Mouse (Mus musculus): ENCODE results near the gene Bmf. TPM values are rescaled to one million over a fixed set of nuclear protein-coding genes. Genes with fewer than 3 reads are reported as not detected.

Gene Bmf
- total and polyA plus RNA-seq, 2 experiments = 3.9 to 17.0 TPM

GRCm38 (mm10) chr2:118536111-118536510 is 13.4 kb downstream of the Bmf start:
- no peak for DNase-seq (ENCODE audit: extremely low read depth, low read depth, low spot score)
- H3K4me3 ChIP-seq (ENCODE audit: insufficient read depth, low read depth, low read length) = no peak overlapping the region
- H3K9ac ChIP-seq (ENCODE audit: low read depth, low read length) = no peak overlapping the region
- H3K27ac ChIP-seq (replicated peaks; ENCODE audit: insufficient read depth, low read depth, low read length) = no peak overlapping the region
- H3K36me3 ChIP-seq (ENCODE audit: control insufficient read depth, insufficient read depth, low read length) = no peaks in the 10 kb centered on the region
- peaks cover 28% of the 10 kb centered on the region for H3K4me1 ChIP-seq (ENCODE audit: control insufficient read depth, insufficient read depth, low read length)
- 65% methylated on average over 6 of the region's 6 CpGs for WGBS
- no peak for TF ChIP-seq POLR2A (IDR thresholded peaks at IDR 0.05; ENCODE audit: extremely low read depth, insufficient read depth, low read length)
- no peak for TF ChIP-seq CTCF (IDR thresholded peaks at IDR 0.05; ENCODE audit: low read depth, low read length)
- no peaks in the 10 kb centered on the region for H3K79me2 ChIP-seq (ENCODE audit: control insufficient read depth, insufficient read depth, low read length)
- H3K27me3 ChIP-seq (ENCODE audit: control insufficient read depth, insufficient read depth, low read length) = no peaks in the 10 kb centered on the region

GRCm38 (mm10) chr2:118533969-118534368 is 15.5 kb downstream of the Bmf start:
- DNase-seq (ENCODE audit: extremely low read depth, low read depth, low spot score) = no peak
- Histone ChIP-seq H3K27ac (replicated peaks; ENCODE audit: insufficient read depth, low read depth, low read length) (peak overlapping the region; percentile 53), H3K9ac (ENCODE audit: low read depth, low read length) (no peak overlapping the region), H3K4me3 (ENCODE audit: insufficient read depth, low read depth, low read length) (no peak overlapping the region), H3K27me3 (ENCODE audit: control insufficient read depth, insufficient read depth, low read length) (no peaks in the 10 kb centered on the region), H3K4me1 (ENCODE audit: control insufficient read depth, insufficient read depth, low read length) (peaks cover 41% of the 10 kb centered on the region), H3K36me3 (ENCODE audit: control insufficient read depth, insufficient read depth, low read length) (no peaks in the 10 kb centered on the region), H3K79me2 (ENCODE audit: control insufficient read depth, insufficient read depth, low read length) (no peaks in the 10 kb centered on the region)
- TF ChIP-seq POLR2A (IDR thresholded peaks at IDR 0.05; ENCODE audit: extremely low read depth, insufficient read depth, low read length) (no peak), CTCF (IDR thresholded peaks at IDR 0.05; ENCODE audit: low read depth, low read length) (no peak)
- WGBS = 59% methylated on average over 6 of the region's 6 CpGs

GRCm38 (mm10) chr2:118532855-118533675 is 16.4 kb downstream of the Bmf start:
- peak overlapping the region; percentile 22; the same call in 1 of the 2 replicates for H3K9ac ChIP-seq (ENCODE audit: low read depth, low read length)
- H3K79me2 ChIP-seq (ENCODE audit: control insufficient read depth, insufficient read depth, low read length) = no peaks in the 10 kb centered on the region
- WGBS = 10% methylated on average over 6 of the region's 6 CpGs
- DNase-seq (ENCODE audit: extremely low read depth, low read depth, low spot score) = peak; percentile 99
- no peaks in the 10 kb centered on the region for H3K27me3 ChIP-seq (ENCODE audit: control insufficient read depth, insufficient read depth, low read length)
- peaks cover 42% of the 10 kb centered on the region for H3K4me1 ChIP-seq (ENCODE audit: control insufficient read depth, insufficient read depth, low read length)
- no peak overlapping the region for H3K4me3 ChIP-seq (ENCODE audit: insufficient read depth, low read depth, low read length)
- peak overlapping the region; percentile 53 for H3K27ac ChIP-seq (replicated peaks; ENCODE audit: insufficient read depth, low read depth, low read length)
- H3K36me3 ChIP-seq (ENCODE audit: control insufficient read depth, insufficient read depth, low read length) = no peaks in the 10 kb centered on the region
- TF ChIP-seq CTCF (IDR thresholded peaks at IDR 0.05; ENCODE audit: low read depth, low read length) = no peak
- TF ChIP-seq POLR2A (IDR thresholded peaks at IDR 0.05; ENCODE audit: extremely low read depth, insufficient read depth, low read length) = no peak

- H3K27me3 ChIP-seq (ENCODE audit: control insufficient read depth, insufficient read depth, low read length) = no peaks in the 10 kb centered on the region
- no peaks in the 10 kb centered on the region for H3K36me3 ChIP-seq (ENCODE audit: control insufficient read depth, insufficient read depth, low read length)
- DNase-seq (ENCODE audit: extremely low read depth, low read depth, low spot score) = no peak
- H3K4me1 ChIP-seq (ENCODE audit: control insufficient read depth, insufficient read depth, low read length) = peaks cover 42% of the 10 kb centered on the region
- peak overlapping the region; percentile 45 for H3K27ac ChIP-seq (replicated peaks; ENCODE audit: insufficient read depth, low read depth, low read length)
- H3K4me3 ChIP-seq (ENCODE audit: insufficient read depth, low read depth, low read length) = no peak overlapping the region
- 0 out of 2 replicates have a peak overlapping the region, but pooled peaks have one; percentile 15 for H3K9ac ChIP-seq (ENCODE audit: low read depth, low read length)
- H3K79me2 ChIP-seq (ENCODE audit: control insufficient read depth, insufficient read depth, low read length) = no peaks in the 10 kb centered on the region
- TF ChIP-seq POLR2A (IDR thresholded peaks at IDR 0.05; ENCODE audit: extremely low read depth, insufficient read depth, low read length) (no peak), CTCF (IDR thresholded peaks at IDR 0.05; ENCODE audit: low read depth, low read length) (no peak)
- 59% methylated on average over 10 of the region's 10 CpGs for WGBS
Measured at GRCm38 (mm10) chr2:118532401-118532800, 17.1 kb downstream of the Bmf start.

GRCm38 (mm10) chr2:118529466-118530181 is 19.9 kb downstream of the Bmf start:
- H3K27ac ChIP-seq (replicated peaks; ENCODE audit: insufficient read depth, low read depth, low read length) = peak overlapping the region; percentile 42
- H3K36me3 ChIP-seq (ENCODE audit: control insufficient read depth, insufficient read depth, low read length) = no peaks in the 10 kb centered on the region
- WGBS = 26% methylated on average over 7 of the region's 7 CpGs
- DNase-seq (ENCODE audit: extremely low read depth, low read depth, low spot score) = peak; percentile 92
- no peaks in the 10 kb centered on the region for H3K79me2 ChIP-seq (ENCODE audit: control insufficient read depth, insufficient read depth, low read length)
- TF ChIP-seq POLR2A (IDR thresholded peaks at IDR 0.05; ENCODE audit: extremely low read depth, insufficient read depth, low read length) = no peak
- peak; percentile 44 for TF ChIP-seq CTCF (IDR thresholded peaks at IDR 0.05; ENCODE audit: low read depth, low read length)
- H3K4me3 ChIP-seq (ENCODE audit: insufficient read depth, low read depth, low read length) = no peak overlapping the region
- peaks cover 35% of the 10 kb centered on the region for H3K4me1 ChIP-seq (ENCODE audit: control insufficient read depth, insufficient read depth, low read length)
- no peaks in the 10 kb centered on the region for H3K27me3 ChIP-seq (ENCODE audit: control insufficient read depth, insufficient read depth, low read length)
- no peak overlapping the region for H3K9ac ChIP-seq (ENCODE audit: low read depth, low read length)
